Mouse (Mus musculus) stomach, postnatal 0 days (tissue): ENCODE results near the gene Mapk3.
A peak's percentile ranks its signal among the peaks of the same experiment; 100 is the strongest.

Experiments used
- CTCF ChIP-seq: IDR thresholded peaks from 2 replicates; pipeline ENCODE4 v1.5.1; 2016; ENCODE audit warnings: antibody characterized with exemption, low read depth, mild to moderate bottlenecking, moderate library complexity
- EP300 ChIP-seq: optimal IDR thresholded peaks from 2 replicates; pipeline ENCODE3; 2016; ENCODE audit warnings: antibody characterized with exemption

DNA sequence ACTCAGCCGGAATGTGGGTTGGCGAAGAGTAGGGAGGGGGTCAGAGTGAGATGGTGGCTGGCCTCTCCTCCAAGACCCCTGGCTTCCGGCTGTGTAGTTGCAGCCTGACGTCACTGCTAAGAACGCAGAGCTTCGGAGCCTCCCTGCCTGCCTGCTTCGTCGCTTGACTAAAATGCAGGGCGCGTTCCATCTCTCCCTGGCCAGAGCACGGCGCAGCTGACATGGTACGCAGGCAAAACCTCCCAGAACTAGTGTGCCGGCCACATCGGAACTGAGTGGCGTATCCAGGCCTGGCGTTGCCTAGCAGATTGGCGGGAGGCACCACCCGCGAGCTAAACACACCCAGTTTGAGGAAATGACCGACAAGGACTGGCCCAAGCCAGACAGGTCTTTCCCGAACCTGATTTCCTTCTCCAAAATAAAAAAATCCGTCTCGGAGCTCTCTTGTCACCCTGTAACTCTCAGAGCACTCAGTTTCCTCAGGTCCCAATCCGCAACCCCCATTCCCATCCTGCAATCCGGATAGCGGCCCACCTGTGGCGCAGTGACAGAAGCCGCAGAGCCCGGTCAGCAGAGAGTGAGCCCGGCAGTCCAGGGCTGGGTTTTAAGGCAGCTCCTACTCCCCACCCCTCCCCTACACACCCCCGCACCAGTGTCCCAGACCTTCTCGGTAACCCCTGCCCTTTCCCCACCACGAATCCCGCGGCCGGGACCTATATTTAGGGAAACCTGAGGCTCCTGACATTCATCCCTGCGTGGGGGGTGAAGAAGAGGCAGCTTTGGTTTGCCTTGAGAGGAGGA, 40.3 kb downstream of the Mapk3 start:
- TF ChIP-seq CTCF (peak; percentile 46), EP300 (no peak)
